Mouse (Mus musculus) neural tube, embryonic 12.5 days (tissue): ENCODE data around the gene Gpr150. TPM values are rescaled to one million over a fixed set of nuclear protein-coding genes. Genes with fewer than 3 reads are reported as not detected.
A peak's percentile ranks its signal among the peaks of the same experiment; 100 is the strongest.

Experiments used
- ATAC-seq: fragments of 200-750 bp; cut with Nextera tagmentation; 2 replicates; pipeline ENCODE4 v1.8.0; 2017; ENCODE audit warnings: low read depth, mild to moderate bottlenecking, moderate TSS enrichment, moderate library complexity; ENCODE audit not compliant: low FRiP score
- H3K27ac ChIP-seq: fragments of 300-500 bp; sonication (generic); 2 replicates; pipeline ENCODE4 v1.5.1; 2016
- H3K27me3 ChIP-seq: fragments of 300-500 bp; sonication (generic); replicated peaks from 2 replicates; pipeline ENCODE4 v1.6.1; 2016; ENCODE audit warnings: mild to moderate bottlenecking
- H3K36me3 ChIP-seq: fragments of 300-500 bp; sonication (generic); 2 replicates; pipeline ENCODE4 v1.6.1; 2016; ENCODE audit warnings: mild to moderate bottlenecking
- H3K4me1 ChIP-seq: fragments of 300-500 bp; sonication (generic); 2 replicates; pipeline ENCODE4 v1.6.1; 2016
- H3K4me2 ChIP-seq: fragments of 300-500 bp; sonication (generic); replicated peaks from 2 replicates; pipeline ENCODE4 v1.6.1; 2016; ENCODE audit warnings: mild to moderate bottlenecking
- H3K4me3 ChIP-seq: fragments of 300-500 bp; sonication (generic); 2 replicates; pipeline ENCODE4 v1.5.1; 2016
- H3K9ac ChIP-seq: fragments of 300-500 bp; sonication (generic); 2 replicates; pipeline ENCODE4 v1.6.1; 2016; ENCODE audit warnings: mild to moderate bottlenecking
- H3K9me3 ChIP-seq: fragments of 300-500 bp; sonication (generic); 2 replicates; pipeline ENCODE4 v1.6.1; 2016; ENCODE audit warnings: mild to moderate bottlenecking
- WGBS: fragments of 180-500 bp; shearing (Covaris S2); methylation state at CpG from one replicate; pipeline ENCODE4 v1.1.7; 2016; 5-methylcytosine and 5-hydroxymethylcytosine counted together
- polyA plus RNA-seq: library from polyadenylated mRNA; unstranded; fragments of >200 nt; fragmentation: Nextera tagmentation; extraction: Ambion mirVana; gene quantifications from 2 replicates; pipeline ENCODE4 v1.2.1, GENCODE M21; 2016

Gene Gpr150
- 0.80 and 0.91 TPM in 2 replicates for polyA plus RNA-seq

- peak within 1 kb of the TSS; percentile 50 for H3K4me3 ChIP-seq
- H3K36me3 ChIP-seq: no peaks in the 10 kb centered on the region
- peaks cover 43% of the 10 kb centered on the region for H3K27me3 ChIP-seq
- peak; percentile 1; the same call in 1 of the 2 replicates for ATAC-seq
- H3K4me2 ChIP-seq: peak within 1 kb of the TSS; percentile 99
- H3K27ac ChIP-seq: no peak within 1 kb of the TSS
- 16% methylated on average over 10 of the region's 10 CpGs for WGBS
- H3K9me3 ChIP-seq: no peaks in the 10 kb centered on the region
- H3K4me1 ChIP-seq: peaks cover 17% of the 10 kb centered on the region
- peak within 1 kb of the TSS; percentile 56 for H3K9ac ChIP-seq
These were observed at the start of gene Gpr150 for GRCm38 (mm10) chr13:76056896-76057266. Gene Gpr150 (minus strand): TSS chr13:76056996.

GRCm38 (mm10) chr13:76101989-76102388, 45.2 kb upstream of the Gpr150 start:
- Histone ChIP-seq H3K27ac (no peak overlapping the region), H3K4me2 (no peak overlapping the region), H3K36me3 (no peaks in the 10 kb centered on the region), H3K9ac (no peak overlapping the region), H3K27me3 (no peaks in the 10 kb centered on the region), H3K4me1 (no peaks in the 10 kb centered on the region), H3K4me3 (no peak overlapping the region), H3K9me3 (no peaks in the 10 kb centered on the region)
- ATAC-seq: no peak
- 92% methylated on average over 2 of the region's 2 CpGs for WGBS

GRCm38 (mm10) chr13:76098493-76099303, 41.9 kb upstream of the Gpr150 start, which contains the start of the genes Arsk and Ttc37:
Gene Arsk (minus strand): TSS chr13:76098660.
Gene Ttc37 (plus strand): TSS chr13:76098734.
- H3K36me3 ChIP-seq: no peaks in the 10 kb centered on the region

GRCm38 (mm10) chr13:76098116-76098492, 41.3 kb upstream of the Gpr150 start:
- no peaks in the 10 kb centered on the region for H3K4me1 ChIP-seq
- peak; percentile 87 for ATAC-seq
- no peak overlapping the region; the same call in 1 of the 2 replicates for H3K27ac ChIP-seq
- H3K9me3 ChIP-seq: no peaks in the 10 kb centered on the region
- 4% methylated on average over 16 of the region's 16 CpGs for WGBS
- H3K36me3 ChIP-seq: no peaks in the 10 kb centered on the region
- peak overlapping the region; percentile 66 for H3K4me2 ChIP-seq
- H3K27me3 ChIP-seq: no peaks in the 10 kb centered on the region
- peak overlapping the region; percentile 61 for H3K4me3 ChIP-seq
- H3K9ac ChIP-seq: peak overlapping the region; percentile 57

More at GRCm38 (mm10) chr13:76098493-76099303, 41.9 kb upstream of the Gpr150 start, which contains the start of the genes Arsk and Ttc37:
- H3K9ac ChIP-seq: peak within 1 kb of the TSS; percentile 62
- no peaks in the 10 kb centered on the region for H3K9me3 ChIP-seq
- peak within 1 kb of the TSS; percentile 66 for H3K4me2 ChIP-seq
- H3K4me1 ChIP-seq: no peaks in the 10 kb centered on the region
- H3K27ac ChIP-seq: no peak within 1 kb of the TSS; the same call in 1 of the 2 replicates
- ATAC-seq: peak; percentile 96
- peak within 1 kb of the TSS; percentile 61 for H3K4me3 ChIP-seq
- no peaks in the 10 kb centered on the region for H3K27me3 ChIP-seq
- WGBS: under 1% methylated on average over 34 of the region's 34 CpGs

GRCm38 (mm10) chr13:76074323-76074722, 17.5 kb upstream of the Gpr150 start:
- Histone ChIP-seq H3K4me1 (no peaks in the 10 kb centered on the region), H3K9me3 (no peaks in the 10 kb centered on the region), H3K9ac (no peak overlapping the region), H3K27me3 (no peaks in the 10 kb centered on the region), H3K36me3 (no peaks in the 10 kb centered on the region), H3K4me2 (no peak overlapping the region), H3K4me3 (no peak overlapping the region), H3K27ac (no peak overlapping the region)
- WGBS: 74% methylated on average over 1 of the region's 1 CpGs
- no peak for ATAC-seq

DNA sequence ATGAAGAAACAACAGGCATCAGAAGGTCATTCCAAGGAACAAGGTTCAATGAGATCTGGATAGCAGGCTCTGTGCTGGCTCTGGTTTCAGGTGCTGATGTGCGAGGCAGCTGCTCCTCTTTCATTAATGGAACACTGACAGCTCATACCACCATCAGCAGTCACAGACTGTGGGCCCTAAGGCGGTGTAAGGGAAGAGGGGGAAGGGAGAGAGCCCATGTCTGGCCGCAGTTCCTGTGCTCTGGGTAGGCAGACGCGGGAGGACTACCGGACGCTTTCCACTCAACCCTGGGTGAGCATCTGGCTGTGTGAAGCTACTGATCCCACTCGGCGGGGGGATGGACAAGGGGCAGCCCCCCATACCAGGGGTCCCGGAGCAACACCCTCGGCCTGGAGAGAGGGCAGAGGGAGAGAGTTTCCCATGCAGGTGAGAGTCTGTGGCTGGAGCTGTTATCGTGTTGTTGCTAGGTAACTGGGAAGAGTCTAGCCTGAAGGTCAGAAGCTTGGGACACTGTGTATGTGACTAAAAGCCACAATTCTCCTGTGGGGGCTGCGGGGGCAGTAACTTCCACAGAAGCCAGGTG, 7.7 kb upstream of the Gpr150 start:
- peak; percentile 63; the same call in 1 of the 2 replicates for ATAC-seq

GRCm38 (mm10) chr13:76063548-76063947, 6.8 kb upstream of the Gpr150 start:
- Histone ChIP-seq H3K4me1 (no peaks in the 10 kb centered on the region), H3K9ac (no peak overlapping the region), H3K36me3 (0 out of 2 replicates have a peak, but pooled peaks cover 9% of the 10 kb centered on the region), H3K27me3 (no peaks in the 10 kb centered on the region), H3K4me3 (no peak overlapping the region), H3K4me2 (no peak overlapping the region), H3K27ac (no peak overlapping the region), H3K9me3 (no peaks in the 10 kb centered on the region)
- no peak for ATAC-seq
- 87% methylated on average over 4 of the region's 4 CpGs for WGBS

More for the DNA sequence above, 7.7 kb upstream of the Gpr150 start:
- Histone ChIP-seq H3K9me3 (no peaks in the 10 kb centered on the region), H3K36me3 (0 out of 2 replicates have a peak, but pooled peaks cover 9% of the 10 kb centered on the region), H3K4me1 (no peaks in the 10 kb centered on the region), H3K27me3 (no peaks in the 10 kb centered on the region), H3K4me3 (no peak overlapping the region), H3K4me2 (no peak overlapping the region), H3K27ac (no peak overlapping the region), H3K9ac (no peak overlapping the region)
- 81% methylated on average over 13 of the region's 13 CpGs for WGBS

DNA sequence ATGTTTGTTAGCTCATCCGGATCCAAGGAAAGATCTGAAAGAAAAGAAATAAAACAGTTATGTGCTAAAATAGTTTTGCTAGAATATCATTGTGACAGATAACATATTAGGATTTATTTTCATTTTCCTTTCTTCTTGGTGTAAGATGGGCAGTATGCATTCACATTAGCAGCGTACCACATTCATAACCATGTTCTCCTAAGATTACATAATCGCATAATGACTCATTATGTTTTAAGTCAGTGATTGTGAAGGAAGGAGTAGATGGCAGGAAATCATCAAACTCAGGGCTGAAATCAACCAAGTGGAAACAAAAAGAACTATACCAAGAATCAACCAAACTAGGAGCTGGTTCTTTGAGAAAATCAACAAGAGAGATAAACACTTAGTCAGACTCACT, 5.8 kb upstream of the Gpr150 start:
- 0 out of 2 replicates have a peak, but pooled peaks cover 9% of the 10 kb centered on the region for H3K36me3 ChIP-seq
- ATAC-seq: no peak
- no peaks in the 10 kb centered on the region for H3K4me1 ChIP-seq
- H3K27ac ChIP-seq: no peak overlapping the region
- H3K27me3 ChIP-seq: peaks cover 8% of the 10 kb centered on the region; the same call in 1 of the 2 replicates
- H3K4me2 ChIP-seq: no peak overlapping the region
- H3K4me3 ChIP-seq: no peak overlapping the region
- no peak overlapping the region for H3K9ac ChIP-seq
- H3K9me3 ChIP-seq: no peaks in the 10 kb centered on the region
- 92% methylated on average over 3 of the region's 3 CpGs for WGBS

DNA sequence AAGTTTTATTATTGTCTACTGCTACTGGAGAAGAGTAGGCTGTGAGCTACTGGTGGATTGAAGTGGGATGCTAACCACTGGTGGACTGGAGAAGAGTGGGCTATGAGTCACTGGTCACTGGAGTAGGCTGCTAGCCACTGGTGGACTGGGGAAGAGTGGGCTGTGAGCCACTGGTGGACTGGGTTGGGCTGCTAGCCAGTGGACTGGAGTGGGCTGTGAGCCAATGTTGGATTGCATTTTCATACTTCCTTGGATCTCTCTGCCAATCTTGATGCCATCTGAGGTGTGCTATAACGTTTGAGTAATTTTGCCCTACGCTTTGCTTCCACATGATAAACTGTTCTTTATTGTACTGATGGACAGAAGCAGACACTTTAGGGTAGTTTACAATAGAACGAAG, 5.3 kb upstream of the Gpr150 start:
- Histone ChIP-seq H3K4me3 (no peak overlapping the region), H3K4me2 (no peak overlapping the region), H3K27ac (no peak overlapping the region), H3K9ac (no peak overlapping the region), H3K9me3 (no peaks in the 10 kb centered on the region), H3K36me3 (0 out of 2 replicates have a peak, but pooled peaks cover 9% of the 10 kb centered on the region), H3K4me1 (no peaks in the 10 kb centered on the region), H3K27me3 (peaks cover 11% of the 10 kb centered on the region; the same call in 1 of the 2 replicates)
- no peak for ATAC-seq
- 89% methylated on average over 3 of the region's 3 CpGs for WGBS

- H3K9me3 ChIP-seq: no peaks in the 10 kb centered on the region
- no peak overlapping the region for H3K4me2 ChIP-seq
- H3K27me3 ChIP-seq: peaks cover 33% of the 10 kb centered on the region
- H3K4me3 ChIP-seq: no peak overlapping the region
- no peak overlapping the region for H3K9ac ChIP-seq
- WGBS: 93% methylated on average over 4 of the region's 4 CpGs
- 0 out of 2 replicates have a peak, but pooled peaks cover 3% of the 10 kb centered on the region for H3K36me3 ChIP-seq
- ATAC-seq: no peak
- H3K27ac ChIP-seq: no peak overlapping the region
- peaks cover 17% of the 10 kb centered on the region for H3K4me1 ChIP-seq
These were observed 2.8 kb upstream of the Gpr150 start for GRCm38 (mm10) chr13:76059591-76059990.

DNA sequence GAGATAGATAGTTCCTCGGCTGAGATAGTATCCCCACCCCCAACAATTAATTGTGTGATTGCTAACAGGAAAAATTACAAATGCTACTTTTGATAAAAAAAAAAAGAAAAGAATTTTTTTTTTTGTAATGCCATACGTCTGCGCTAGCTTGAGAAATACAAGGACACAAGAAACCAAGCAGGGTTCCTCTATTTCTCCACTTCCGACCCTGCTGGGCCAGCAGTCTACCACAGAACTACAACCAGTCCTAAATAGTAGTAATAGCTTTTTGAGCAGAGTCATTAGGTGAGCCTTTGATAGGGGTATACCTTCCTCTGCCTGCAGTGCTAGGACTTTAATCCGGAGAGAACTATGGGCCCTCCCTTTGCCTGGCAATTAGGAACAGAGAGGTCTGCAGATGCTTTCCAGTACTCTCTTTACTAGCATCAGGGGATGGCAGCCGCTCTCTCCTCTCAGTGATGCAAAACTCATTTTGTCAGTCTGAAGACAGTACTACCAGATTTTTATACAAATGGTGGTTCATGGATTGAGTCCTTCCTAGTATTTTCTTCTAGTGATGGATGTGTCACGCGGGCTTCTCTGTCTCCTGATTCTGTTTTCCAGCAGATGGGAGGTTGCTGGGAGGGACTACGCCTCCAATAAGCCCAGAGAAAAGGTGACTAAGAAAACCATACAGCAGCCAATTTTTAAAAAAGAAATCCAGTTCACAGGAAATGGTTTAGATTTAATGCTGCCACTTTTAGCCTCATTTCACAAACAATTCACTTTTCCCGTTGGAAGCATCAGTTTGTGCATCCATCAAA, 672 bp upstream of the Gpr150 start:
- Histone ChIP-seq H3K4me2 (peak overlapping the region; percentile 99; the same call in 1 of the 2 replicates), H3K9me3 (no peaks in the 10 kb centered on the region), H3K27me3 (peaks cover 43% of the 10 kb centered on the region), H3K4me1 (peaks cover 17% of the 10 kb centered on the region), H3K36me3 (no peaks in the 10 kb centered on the region), H3K27ac (no peak overlapping the region), H3K9ac (no peak overlapping the region), H3K4me3 (no peak overlapping the region)
- 64% methylated on average over 10 of the region's 10 CpGs for WGBS
- no peak for ATAC-seq
